Mouse (Mus musculus) frontal cortex, adult (tissue): ENCODE data around the gene Pnrc1.
A peak's percentile ranks its signal among the peaks of the same experiment; 100 is the strongest.
"Not testable (repeated sequence)": the region's sequence is repeated elsewhere in the genome, so short reads cannot be mapped to it uniquely, and the experiment has no call there.

Experiments used
- ATAC-seq: cut with Nextera tagmentation; 2 replicates; pipeline ENCODE4 v1.9.2; 2017; ENCODE audit warnings: mild to moderate bottlenecking, moderate library complexity, mixed read lengths; ENCODE audit not compliant: low TSS enrichment

Pnrc1 gene

GRCm38 (mm10) chr4:33290002-33290401, at the start of gene Pnrc1:
TSS of gene Pnrc1 (minus strand) at chr4:33290163.
- peak; percentile 88 for ATAC-seq

DNA sequence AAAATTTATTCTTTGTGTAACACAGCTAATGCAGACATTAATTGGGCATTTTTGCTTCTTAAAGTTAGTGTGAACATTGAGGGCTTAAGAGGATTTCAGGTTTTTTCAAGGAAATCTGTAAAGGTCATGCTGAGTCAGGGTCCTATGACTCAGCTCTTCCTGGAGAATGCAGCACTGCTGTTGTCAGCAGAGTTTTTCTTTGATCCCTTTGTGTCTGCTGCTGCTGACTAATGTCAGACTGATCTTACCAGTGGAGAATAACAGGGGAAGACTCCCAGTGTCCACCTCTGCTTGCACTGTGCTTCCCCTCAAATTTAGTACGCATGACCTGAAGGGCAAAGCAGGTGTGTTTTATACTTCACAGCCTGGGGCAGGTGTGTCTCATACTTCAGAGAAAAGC, 48.0 kb upstream of the Pnrc1 start:
- no peak for ATAC-seq

DNA sequence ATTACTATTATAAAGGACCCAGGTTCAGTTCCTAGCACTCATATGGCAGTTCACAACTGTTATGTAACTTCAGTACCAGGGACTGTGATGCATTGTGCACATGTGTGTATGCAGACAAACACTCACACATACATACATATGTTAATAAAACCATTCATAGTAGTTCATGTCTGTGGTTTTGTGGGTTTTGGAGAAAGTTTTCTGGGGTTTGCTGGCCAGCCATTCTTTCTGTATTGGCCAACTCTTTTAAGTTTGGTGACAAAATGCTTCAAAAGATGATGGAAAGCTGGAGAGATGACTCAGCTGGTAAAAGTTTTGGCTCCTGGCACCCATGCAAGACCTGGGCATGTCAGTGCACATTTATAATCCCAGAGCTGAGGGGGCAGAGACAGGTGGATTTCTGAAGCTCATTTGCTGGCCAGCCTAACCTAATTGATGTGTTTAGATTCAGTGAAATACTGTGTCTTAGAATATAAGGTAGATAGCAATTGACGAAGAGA, 43.0 kb upstream of the Pnrc1 start:
- no peak for ATAC-seq

DNA sequence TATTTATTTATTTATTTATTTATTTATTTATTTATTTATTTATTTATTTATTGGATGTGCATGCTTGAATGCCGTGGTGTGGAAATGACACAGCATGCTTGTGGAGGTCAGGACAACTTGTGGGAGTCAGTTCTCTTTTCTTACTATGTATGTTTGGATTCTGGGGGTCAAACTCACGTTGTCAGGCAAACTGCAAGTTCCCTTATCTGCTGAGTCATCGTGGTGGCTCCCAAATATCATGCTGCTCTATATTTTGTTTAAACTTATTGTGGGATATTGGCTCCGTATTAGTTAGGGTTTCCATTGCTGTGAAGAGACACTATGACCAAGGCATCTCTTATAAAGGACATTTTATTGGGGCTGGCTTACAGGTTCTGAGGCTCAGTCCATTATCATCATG, 41.2 kb upstream of the Pnrc1 start:
- ATAC-seq: no peak

DNA sequence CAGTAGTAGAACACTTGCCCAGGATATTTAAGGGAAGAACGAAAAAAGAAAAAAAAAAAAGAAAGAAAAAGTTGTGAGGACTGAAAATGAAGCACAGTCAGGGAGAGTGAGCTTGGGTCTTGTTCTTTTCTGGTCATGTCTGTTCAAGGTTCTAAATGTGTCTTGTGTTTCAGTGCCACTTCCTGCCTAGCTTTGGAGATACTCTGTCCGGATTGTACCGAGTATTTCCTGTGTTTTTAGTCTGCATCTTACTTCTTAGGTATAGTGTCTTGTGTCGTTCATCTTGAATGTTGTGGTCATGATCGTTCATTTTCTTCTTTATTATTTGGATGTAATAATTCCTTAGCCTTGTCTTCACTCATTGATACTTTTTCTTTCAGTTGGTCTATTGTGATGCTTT, 25.9 kb upstream of the Pnrc1 start:
- no peak for ATAC-seq

GRCm38 (mm10) chr4:33314150-33314549, 24.2 kb upstream of the Pnrc1 start:
- ATAC-seq: not testable (repeated sequence)

DNA sequence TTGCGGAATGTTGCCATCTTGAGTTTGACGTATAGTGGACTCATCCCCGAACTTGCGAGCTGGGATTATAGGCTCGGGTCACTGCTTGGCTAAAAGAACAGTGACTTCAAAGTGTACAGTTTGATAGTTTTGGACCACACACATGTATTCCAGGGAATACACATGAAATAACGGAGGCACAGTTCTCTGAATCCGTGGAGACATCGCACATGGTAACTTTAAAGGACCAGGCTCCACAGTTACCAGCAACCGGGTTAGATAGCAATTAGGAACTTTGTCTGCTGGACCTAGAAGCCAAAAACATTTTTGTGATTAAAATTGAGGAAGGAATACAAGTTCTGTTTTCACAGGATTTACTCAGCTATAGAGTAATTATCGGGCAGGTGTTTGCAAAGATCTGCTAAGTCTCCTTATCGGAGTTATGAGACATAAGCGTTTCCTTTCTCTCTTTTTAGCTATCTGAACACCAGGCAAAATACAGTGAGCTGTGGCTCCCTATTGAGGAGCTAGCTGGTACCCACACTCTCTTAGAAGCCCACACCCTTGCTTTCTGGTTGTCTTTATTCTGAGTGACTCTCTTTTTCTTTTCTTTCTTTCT, 21.0 kb upstream of the Pnrc1 start:
- ATAC-seq: no peak

DNA sequence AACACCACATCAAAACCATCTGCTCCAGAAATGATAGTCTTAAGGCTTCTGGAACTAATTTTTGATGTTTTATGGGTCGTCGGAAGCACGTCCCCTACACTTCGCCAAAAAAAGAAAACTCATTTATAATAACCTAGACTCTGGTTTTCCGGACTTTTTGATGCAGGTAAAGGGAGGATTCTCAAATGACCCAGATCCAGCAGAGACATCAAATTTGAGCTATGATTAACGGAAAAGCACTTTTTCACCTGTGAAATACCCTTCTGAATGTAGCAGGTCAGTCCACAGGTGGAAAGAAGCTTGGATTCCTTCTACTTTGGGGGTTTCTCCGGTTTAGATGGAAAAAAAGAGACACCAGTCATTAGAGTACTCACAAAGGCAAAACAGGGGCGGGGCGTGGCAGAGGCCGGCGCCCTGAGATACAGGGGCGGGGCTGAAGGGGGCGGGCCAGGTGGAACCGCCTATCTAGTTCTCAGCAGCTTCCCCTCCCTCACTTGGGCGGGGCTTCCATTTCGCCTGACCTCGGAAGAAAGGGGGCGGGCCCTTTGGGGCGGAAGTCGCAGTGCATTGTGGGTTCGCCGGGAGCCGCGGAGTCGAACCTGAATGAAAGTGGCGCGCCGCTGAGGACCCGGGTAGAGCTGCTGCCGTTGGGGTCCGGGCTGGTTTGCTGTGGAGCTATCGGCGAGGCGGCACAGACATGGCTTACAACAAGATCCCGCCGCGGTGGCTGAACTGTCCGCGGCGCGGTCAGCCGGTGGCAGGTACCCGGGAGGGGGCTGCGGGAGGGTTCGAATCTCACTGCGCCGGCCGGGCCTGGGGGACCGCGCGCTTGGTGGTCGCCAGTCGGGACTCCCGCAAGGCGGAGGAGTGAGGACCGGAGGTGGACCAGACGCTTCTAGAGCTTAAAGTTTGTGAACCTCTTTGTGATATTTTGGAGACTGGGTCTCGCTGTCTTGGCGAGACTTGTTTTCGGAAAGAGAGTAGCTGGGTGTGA, 20.1 kb upstream of the Pnrc1 start, which contains the start of gene Rngtt:
Rngtt (plus strand) TSS at position 548 of the 994 bp plus-strand sequence.
- ATAC-seq: peak; percentile 98

GRCm38 (mm10) chr4:33307146-33307545, 17.2 kb upstream of the Pnrc1 start:
- ATAC-seq: no peak

DNA sequence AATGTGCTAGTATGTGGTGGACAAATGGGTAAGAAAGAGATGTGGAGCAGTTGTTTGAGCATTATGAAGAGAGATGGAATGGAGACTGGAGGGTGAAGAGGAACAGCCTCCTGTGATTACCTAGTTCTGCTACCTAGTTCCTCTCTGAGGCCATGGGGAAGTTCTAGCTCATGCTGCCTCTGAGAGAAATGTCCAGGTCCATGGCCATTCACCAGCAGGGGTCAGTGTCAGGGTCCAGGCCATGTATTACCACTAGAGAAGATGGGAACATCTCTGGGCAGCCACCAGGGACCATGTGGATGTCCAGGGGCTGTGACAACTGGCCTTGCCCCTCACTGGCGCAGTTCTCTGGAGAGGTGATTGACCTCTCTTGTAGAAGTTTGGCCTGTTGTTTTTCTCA, 13.1 kb upstream of the Pnrc1 start:
- ATAC-seq: no peak

DNA sequence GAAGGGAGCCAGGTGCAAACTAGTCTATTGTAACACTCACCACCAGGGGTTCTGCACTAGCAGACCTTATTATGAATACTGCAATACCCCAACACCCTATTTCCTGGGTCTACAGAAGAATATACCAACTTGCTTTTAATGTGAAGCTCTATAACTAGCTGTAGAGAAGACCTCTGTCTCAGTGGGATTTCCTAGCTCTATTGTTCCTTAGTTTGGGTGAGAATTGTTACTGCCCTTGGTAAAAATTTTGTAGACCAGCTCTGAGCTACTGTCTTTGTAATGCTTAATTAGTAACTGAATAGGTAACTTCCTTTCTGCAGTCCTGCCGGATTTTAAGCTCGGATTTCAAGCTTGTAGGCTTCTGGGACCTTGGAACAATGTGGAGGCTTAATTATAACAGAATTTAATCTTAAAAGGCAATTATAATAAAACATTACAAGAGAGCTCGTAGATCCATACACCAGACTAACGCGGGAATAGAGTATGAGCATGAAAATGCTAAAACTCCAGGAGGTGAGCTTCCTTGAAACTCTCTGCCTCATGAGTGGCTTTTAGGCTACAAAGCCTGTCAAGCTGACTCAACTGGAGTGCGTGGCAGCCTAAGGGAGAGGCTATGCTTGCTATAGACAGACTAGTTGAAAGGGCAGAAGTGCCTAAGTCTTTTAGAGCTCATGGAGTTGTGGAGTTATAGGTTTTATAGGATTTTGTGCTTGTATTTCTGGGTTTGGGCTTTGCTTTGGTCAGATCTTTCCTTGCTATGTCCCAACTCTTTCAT, 11.1 kb upstream of the Pnrc1 start:
- not testable (repeated sequence) for ATAC-seq

DNA sequence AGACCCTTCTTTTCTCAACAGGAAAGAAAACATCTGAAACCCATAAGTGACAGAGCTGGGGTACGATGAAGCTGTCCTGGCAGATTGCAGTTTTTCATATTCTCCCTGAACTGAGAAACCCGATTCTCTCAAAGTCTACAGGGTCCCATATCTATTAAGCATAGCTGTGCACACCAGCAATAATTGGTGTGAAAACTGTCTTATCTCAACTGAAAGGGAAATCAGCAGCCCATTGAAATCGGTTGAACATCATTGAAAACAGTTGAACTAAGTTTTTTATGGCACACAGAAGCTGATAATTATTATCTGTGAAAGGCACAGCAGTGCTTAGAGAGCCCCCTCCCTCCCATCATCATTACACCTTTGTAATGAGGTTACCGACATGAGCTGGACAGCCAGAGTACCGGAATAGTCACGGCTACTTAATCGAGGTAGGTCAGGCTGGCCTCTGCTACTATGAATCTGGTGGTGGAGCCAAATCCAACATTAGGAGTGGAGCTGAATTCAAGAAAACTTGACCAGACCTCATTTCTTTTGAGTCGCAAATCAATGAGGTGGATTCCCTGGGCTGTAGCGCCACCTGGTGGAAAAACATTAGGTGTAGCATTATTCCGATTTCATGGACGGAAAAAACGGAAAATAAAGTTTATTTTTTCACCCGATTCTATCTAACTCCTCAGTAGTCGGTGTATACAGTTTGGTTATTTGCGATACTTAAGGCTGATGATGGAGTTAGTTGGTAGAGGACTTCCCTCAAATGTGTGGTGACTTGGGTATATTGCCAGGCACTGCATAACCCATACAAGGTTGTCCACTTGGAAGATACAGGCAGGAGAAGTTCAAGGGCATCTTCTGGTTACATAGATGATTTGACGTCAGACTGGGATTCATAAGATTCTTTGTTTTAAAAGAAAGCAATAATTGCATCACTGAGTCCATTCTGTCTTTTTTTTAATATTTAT, 2.7 kb upstream of the Pnrc1 start:
- peak; percentile 56; the same call in 1 of the 2 replicates for ATAC-seq

DNA sequence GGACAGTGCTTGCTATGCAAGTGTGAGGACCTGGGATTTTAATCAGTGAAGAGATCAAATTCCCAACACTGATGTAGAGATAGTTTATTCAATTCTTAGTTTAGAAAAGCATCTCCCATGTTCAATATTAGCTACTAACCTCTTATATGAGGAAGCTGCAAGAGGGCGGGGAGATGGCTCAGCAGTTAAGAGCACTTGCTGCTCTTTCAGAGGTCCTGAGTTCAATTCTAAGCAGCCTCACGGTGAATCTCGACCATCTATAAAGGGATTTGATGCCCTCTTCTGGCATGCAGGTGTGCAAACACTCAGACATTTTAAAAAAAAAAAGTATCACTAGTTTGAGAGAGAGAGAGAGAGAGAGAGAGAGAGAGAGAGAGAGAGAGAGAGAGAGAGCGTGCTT, 915 bp upstream of the Pnrc1 start:
- no peak for ATAC-seq

DNA sequence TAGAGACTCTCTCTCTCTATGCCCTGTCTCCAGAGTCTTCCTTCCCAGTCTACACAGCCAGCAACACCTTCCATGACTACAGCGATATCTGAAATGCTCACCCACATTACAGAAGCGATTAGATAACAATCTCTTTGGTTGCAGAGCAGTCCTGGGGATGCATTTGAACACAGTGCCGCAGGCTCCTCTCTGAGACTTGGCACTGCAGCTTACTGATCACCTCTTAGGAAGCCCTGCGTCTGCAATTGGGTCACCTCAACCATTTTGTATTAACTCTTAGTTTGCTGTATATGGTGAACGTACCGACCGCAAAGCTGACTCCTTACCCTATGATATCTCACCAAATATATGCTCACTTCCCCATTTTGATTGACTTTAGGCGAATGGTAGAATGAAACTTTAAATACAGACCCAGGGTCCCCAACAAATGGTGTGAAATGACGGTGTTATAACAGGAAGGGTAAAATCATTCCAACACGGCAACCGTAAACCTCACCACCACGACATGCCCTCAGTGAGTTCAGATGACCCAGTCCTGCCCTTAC, 785 bp downstream of the Pnrc1 start:
- ATAC-seq: no peak

DNA sequence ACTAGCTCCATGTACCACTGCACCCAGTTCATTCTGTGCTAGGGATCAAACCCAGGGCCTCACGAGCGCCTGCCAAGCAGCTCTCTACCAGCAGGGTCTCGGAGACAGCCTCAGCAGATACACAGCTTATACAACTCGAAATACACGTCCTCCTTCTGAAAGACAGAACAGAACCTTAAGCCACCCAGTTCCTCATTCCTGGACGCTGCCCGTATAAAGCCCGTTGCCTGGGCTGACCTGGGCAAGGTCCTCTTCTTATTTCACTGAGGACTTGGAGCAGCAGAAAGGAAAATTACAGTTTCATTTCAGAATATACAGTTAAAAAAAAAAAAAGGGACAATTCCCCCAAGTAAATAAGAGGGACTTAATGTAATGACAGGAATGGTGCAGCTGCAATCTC, 4.5 kb downstream of the Pnrc1 start:
- no peak for ATAC-seq

DNA sequence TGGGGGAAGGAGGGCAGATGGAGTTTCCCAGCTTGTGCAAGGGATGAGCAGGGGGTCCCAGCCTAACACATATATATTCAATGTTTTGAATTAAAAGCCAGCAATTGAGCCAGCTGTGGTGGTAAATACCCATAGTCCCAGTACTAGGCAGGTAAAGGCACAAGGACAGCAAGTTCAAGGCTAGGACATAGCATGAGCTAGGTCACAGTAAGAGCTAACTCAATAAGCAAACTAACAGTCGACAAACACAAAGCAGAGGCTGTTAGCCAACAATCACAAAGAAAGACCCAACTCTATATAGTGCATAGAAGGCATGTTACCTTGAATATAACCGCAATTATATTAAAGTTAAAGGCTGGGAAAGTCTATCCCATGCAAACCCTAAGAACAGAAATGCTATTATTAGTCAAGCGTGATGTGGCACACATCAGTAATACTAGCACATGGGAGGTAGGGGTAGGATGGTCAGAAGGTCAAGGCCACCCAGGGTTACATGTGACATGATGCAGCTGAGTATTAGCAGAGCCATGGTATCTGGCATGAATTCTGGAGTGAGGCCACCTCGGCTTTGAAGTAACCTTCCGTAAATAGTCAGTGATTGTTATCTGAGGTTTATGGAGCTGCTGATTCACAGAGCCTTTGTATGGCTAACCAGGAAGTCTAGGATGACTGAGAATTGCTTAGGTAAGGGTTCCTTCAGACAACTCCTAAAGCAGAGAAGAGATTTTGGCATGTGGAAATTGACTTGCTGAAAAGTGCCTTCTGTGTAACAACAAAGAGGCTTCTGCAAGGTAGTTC, 5.7 kb downstream of the Pnrc1 start:
- no peak for ATAC-seq

DNA sequence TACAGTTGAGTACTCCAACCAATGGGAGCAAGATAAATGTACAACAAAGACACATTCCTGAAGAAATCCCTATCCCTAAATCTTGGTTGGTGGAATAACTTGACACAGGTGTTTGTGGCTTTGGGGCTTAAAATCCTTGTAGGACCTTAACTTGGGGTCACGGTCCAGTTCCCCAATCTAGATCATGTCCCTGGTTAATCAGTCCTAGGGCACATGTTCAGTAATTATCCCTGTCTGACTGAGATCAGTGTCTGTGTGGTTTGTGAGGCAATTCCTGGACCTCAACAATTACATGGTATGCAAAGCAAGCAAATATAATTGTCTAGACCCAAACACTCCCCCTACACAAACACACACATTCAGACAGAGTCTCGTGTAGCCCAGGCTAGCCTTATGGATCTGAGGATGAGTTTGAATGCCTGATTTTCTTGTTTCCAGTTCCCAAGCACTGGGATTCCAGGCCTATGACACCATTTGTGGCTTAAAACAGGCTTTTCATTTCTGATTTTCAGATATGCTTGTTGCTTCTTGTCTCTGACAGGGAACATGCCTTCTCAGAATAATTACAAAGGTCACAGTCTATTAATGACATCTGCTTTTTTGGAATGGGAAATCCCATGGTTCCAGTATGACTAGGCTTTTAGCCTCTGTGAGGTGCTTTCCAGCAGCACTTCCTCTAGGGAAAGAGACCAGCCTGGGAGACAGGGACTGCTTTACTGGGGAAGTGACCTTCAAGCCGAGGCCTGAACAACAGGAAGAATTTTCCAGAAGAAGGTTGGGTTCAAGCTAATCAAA, 7.9 kb downstream of the Pnrc1 start:
- no peak for ATAC-seq

DNA sequence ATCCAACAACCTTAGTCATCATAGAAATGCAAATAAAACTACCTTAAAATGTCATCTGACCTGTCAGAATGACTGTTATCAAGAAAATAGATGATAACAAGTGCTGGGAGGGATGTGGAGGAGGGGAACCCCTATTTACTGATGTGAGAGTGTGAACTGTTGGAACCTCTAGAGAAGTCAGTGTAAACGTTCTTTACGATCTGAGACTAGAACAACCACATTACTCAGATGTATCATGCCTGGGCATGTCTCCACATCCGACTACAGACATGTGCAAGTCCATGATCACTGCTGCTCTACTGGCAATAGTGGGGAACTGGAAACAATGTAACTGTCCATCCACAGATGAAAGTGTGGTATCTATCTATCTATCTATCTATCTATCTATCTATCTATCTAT, 16.5 kb downstream of the Pnrc1 start:
- no peak for ATAC-seq
